In genomic region chr5:73293458-73293827, GRCm38 (mm10) we compare ENCODE assay signal across 7 mouse cellular contexts. TPM values are rescaled to one million over a fixed set of nuclear protein-coding genes. Genes with fewer than 3 reads are reported as not detected.
A peak's percentile ranks its signal among the peaks of the same experiment; 100 is the strongest.
DNase-seq lines count a peak whose midpoint lies in the region; ATAC-seq and TF ChIP-seq lines count a peak whose summit lies in the region.

No protein-coding gene starts in this region.

- WGBS in spleen, adult 2 months = 3% methylated on average over 8 of the region's 8 CpGs
- WGBS in forebrain, embryonic 11.5 days = 16% methylated on average over 8 of the region's 8 CpGs
- 9% methylated on average over 8 of the region's 8 CpGs for WGBS in limb, embryonic 14.5 days
- WGBS in stomach, postnatal 0 days = 4% methylated on average over 8 of the region's 8 CpGs

- no peak for ATAC-seq in forebrain, embryonic 11.5 days (replicated peaks; ENCODE audit: low FRiP score)
- no peak for ATAC-seq in limb, embryonic 14.5 days (ENCODE audit: low FRiP score, low read depth)
- ATAC-seq in stomach, postnatal 0 days (ENCODE audit: low FRiP score, low TSS enrichment) = no peak

- H3K27ac ChIP-seq in spleen, adult 2 months (ENCODE audit: insufficient read depth, low read length) = no peak overlapping the region
- H3K27ac ChIP-seq in forebrain, embryonic 11.5 days (ENCODE audit: low read depth, low read length) = peak overlapping the region; percentile 78; the same call in 1 of the 2 replicates
- no peak overlapping the region for H3K27ac ChIP-seq in limb, embryonic 14.5 days (replicated peaks; ENCODE audit: low read depth, low read length)
- no peak overlapping the region for H3K27ac ChIP-seq in stomach, postnatal 0 days (replicated peaks)

- H3K4me2 ChIP-seq in forebrain, embryonic 11.5 days (ENCODE audit: low read depth, low read length, severe bottlenecking) = peak overlapping the region; percentile 72
- H3K4me2 ChIP-seq in limb, embryonic 14.5 days (replicated peaks; ENCODE audit: low read depth, low read length, severe bottlenecking) = peak overlapping the region; percentile 69
- H3K4me2 ChIP-seq in stomach, postnatal 0 days (replicated peaks; ENCODE audit: low read depth) = peak overlapping the region; percentile 60

- H3K4me1 ChIP-seq in spleen, adult 2 months (ENCODE audit: control insufficient read depth, insufficient read depth, insufficient read length) = peaks cover 2% of the 10 kb centered on the region; the same call in 1 of the 2 replicates
- H3K4me1 ChIP-seq in forebrain, embryonic 11.5 days (replicated peaks; ENCODE audit: control insufficient read depth, insufficient read depth, low read length) = peaks cover 2% of the 10 kb centered on the region; the same call in 1 of the 2 replicates
- peaks cover 7% of the 10 kb centered on the region for H3K4me1 ChIP-seq in limb, embryonic 14.5 days (ENCODE audit: control insufficient read depth, insufficient read depth, low read length)
- H3K4me1 ChIP-seq in stomach, postnatal 0 days (replicated peaks; ENCODE audit: control insufficient read depth, insufficient read depth) = no peaks in the 10 kb centered on the region

- H3K36me3 ChIP-seq in spleen, adult 2 months (ENCODE audit: control insufficient read depth, insufficient read depth, low read length) = peaks cover 12% of the 10 kb centered on the region
- no peaks in the 10 kb centered on the region; the same call in 1 of the 2 replicates for H3K36me3 ChIP-seq in forebrain, embryonic 11.5 days (ENCODE audit: control insufficient read depth, insufficient read depth, low read length)
- H3K36me3 ChIP-seq in limb, embryonic 14.5 days (ENCODE audit: control insufficient read depth, insufficient read depth, low read length) = peaks cover 22% of the 10 kb centered on the region
- 0 out of 2 replicates have a peak, but pooled peaks cover 2% of the 10 kb centered on the region for H3K36me3 ChIP-seq in stomach, postnatal 0 days (ENCODE audit: control insufficient read depth, insufficient read depth, low read length)

- H3K9ac ChIP-seq in forebrain, embryonic 11.5 days (ENCODE audit: low read length) = peak overlapping the region; percentile 93
- H3K9ac ChIP-seq in limb, embryonic 14.5 days (ENCODE audit: low read depth, low read length, severe bottlenecking) = peak overlapping the region; percentile 93
- H3K9ac ChIP-seq in stomach, postnatal 0 days (ENCODE audit: low read length) = peak overlapping the region; percentile 93

- H3K9me3 ChIP-seq in forebrain, embryonic 11.5 days (ENCODE audit: control insufficient read depth, low read length) = no peaks in the 10 kb centered on the region
- no peaks in the 10 kb centered on the region for H3K9me3 ChIP-seq in limb, embryonic 14.5 days (ENCODE audit: control insufficient read depth, low read length)
- H3K9me3 ChIP-seq in stomach, postnatal 0 days (ENCODE audit: control insufficient read depth, low read length) = no peaks in the 10 kb centered on the region

- peak overlapping the region; percentile 97 for H3K4me3 ChIP-seq in spleen, adult 2 months (ENCODE audit: extremely low read depth, insufficient read depth, insufficient read length)
- peak overlapping the region; percentile 96 for H3K4me3 ChIP-seq in forebrain, embryonic 11.5 days (ENCODE audit: low read depth, low read length)
- H3K4me3 ChIP-seq in limb, embryonic 14.5 days (replicated peaks; ENCODE audit: low read length) = peak overlapping the region; percentile 88
- H3K4me3 ChIP-seq in stomach, postnatal 0 days (ENCODE audit: low read depth, low read length) = peak overlapping the region; percentile 93

- no peak for TF ChIP-seq EP300 in stomach, postnatal 0 days (optimal IDR thresholded peaks at IDR 0.05)

- TF ChIP-seq CTCF in spleen, adult 2 months (IDR thresholded peaks at IDR 0.05; ENCODE audit: extremely low read depth, insufficient read depth, insufficient read length, insufficient replicate concordance) = no peak
- TF ChIP-seq CTCF in stomach, postnatal 0 days (IDR thresholded peaks at IDR 0.05; ENCODE audit: low read depth) = no peak

- no peak for TF ChIP-seq POLR2A in spleen, adult 2 months (IDR thresholded peaks at IDR 0.05; ENCODE audit: low read depth, low read length)
- TF ChIP-seq POLR2A in limb, embryonic 14.5 days (IDR thresholded peaks at IDR 0.05; ENCODE audit: borderline replicate concordance, extremely low read depth, insufficient read depth, insufficient read length) = no peak

- DNase-seq in spleen, adult 2 months (ENCODE audit: low read depth in 1 of 2, low spot score in 2 of 2) = no peak
- DNase-seq in spleen, adult 18-20 months = no peak
- no peak for DNase-seq in forebrain, embryonic 11.5 days (ENCODE audit: low spot score)
- no peak for DNase-seq in limb, embryonic 14.5 days (ENCODE audit: low spot score)
- no peak for DNase-seq in stomach, postnatal 0 days (ENCODE audit: low spot score)
- no peak for DNase-seq in spleen, postnatal 4 days (ENCODE audit: low spot score in 2 of 2)
- no peak for DNase-seq in urinary bladder, postnatal 25 days (ENCODE audit: low spot score)

- H3K27me3 ChIP-seq in spleen, adult 2 months (ENCODE audit: control insufficient read depth, insufficient read depth, low read length) = no peaks in the 10 kb centered on the region
- H3K27me3 ChIP-seq in forebrain, embryonic 11.5 days (ENCODE audit: control insufficient read depth, insufficient read depth, low read length) = no peaks in the 10 kb centered on the region
- no peaks in the 10 kb centered on the region for H3K27me3 ChIP-seq in limb, embryonic 14.5 days (ENCODE audit: control insufficient read depth, insufficient read depth, low read length)
- no peaks in the 10 kb centered on the region for H3K27me3 ChIP-seq in stomach, postnatal 0 days (ENCODE audit: control insufficient read depth, insufficient read depth, low read length)

RNA-seq across cellular contexts. Expression of gene Ociad1, which starts 0.9 kb away (rescaled TPM):
- 29.1 and 34.2 TPM in 2 replicates for polyA plus RNA-seq in spleen, adult 2 months (2012; rRNA removed)
- polyA plus RNA-seq in forebrain, embryonic 11.5 days (2014; fragmentation: Nextera tagmentation; extraction: Ambion mirVana) = 143 and 144 TPM in 2 replicates
- polyA plus RNA-seq in limb, embryonic 14.5 days (2012; rRNA removed) = 147 and 171 TPM in 2 replicates
- 137 and 144 TPM in 2 replicates for polyA plus RNA-seq in limb, embryonic 14.5 days (2014; fragmentation: Nextera tagmentation; extraction: Ambion mirVana)
- polyA plus RNA-seq in stomach, postnatal 0 days (2015; fragmentation: Nextera tagmentation; extraction: Ambion mirVana) = 169 and 190 TPM in 2 replicates

RNA-seq across cellular contexts. Expression of gene Fryl, which starts 37.0 kb away (rescaled TPM):
- polyA plus RNA-seq in spleen, adult 2 months (2012; rRNA removed) = 72.3 and 96.7 TPM in 2 replicates
- 48.0 and 49.6 TPM in 2 replicates for polyA plus RNA-seq in forebrain, embryonic 11.5 days (2014; fragmentation: Nextera tagmentation; extraction: Ambion mirVana)
- polyA plus RNA-seq in limb, embryonic 14.5 days (2012; rRNA removed) = 26.1 and 26.4 TPM in 2 replicates
- polyA plus RNA-seq in limb, embryonic 14.5 days (2014; fragmentation: Nextera tagmentation; extraction: Ambion mirVana) = 26.7 TPM in 2 replicates
- polyA plus RNA-seq in stomach, postnatal 0 days (2015; fragmentation: Nextera tagmentation; extraction: Ambion mirVana) = 20.8 TPM in 2 replicates

RNA-seq across cellular contexts. Expression of gene Ociad2, which starts 47.4 kb away (rescaled TPM):
- polyA plus RNA-seq in spleen, adult 2 months (2012; rRNA removed) = 0.05 and 0.14 TPM in 2 replicates
- polyA plus RNA-seq in forebrain, embryonic 11.5 days (2014; fragmentation: Nextera tagmentation; extraction: Ambion mirVana) = 8.8 and 9.1 TPM in 2 replicates
- 2.4 and 3.1 TPM in 2 replicates for polyA plus RNA-seq in limb, embryonic 14.5 days (2012; rRNA removed)
- polyA plus RNA-seq in limb, embryonic 14.5 days (2014; fragmentation: Nextera tagmentation; extraction: Ambion mirVana) = 12.8 and 13.1 TPM in 2 replicates
- polyA plus RNA-seq in stomach, postnatal 0 days (2015; fragmentation: Nextera tagmentation; extraction: Ambion mirVana) = 162 and 173 TPM in 2 replicates

Comparison
In these comparisons a context has a peak if more than half of its experiments do, and no peak if none do; other contexts are left out.
1. RNA of gene Ociad2, which starts 47.4 kb away (polyA plus RNA-seq): 162 to 173 TPM in stomach, postnatal 0 days; 2.4 to 13.1 TPM in limb, embryonic 14.5 days, 8.8 to 9.1 TPM in forebrain, embryonic 11.5 days and 0.05 to 0.14 TPM in spleen, adult 2 months; every median in the first group is over 10 times any median in the second.
2. Peak in every context shown above with its lines, with median percentiles within 50 percentile points of each other: H3K4me3 ChIP-seq, H3K4me2 ChIP-seq and H3K9ac ChIP-seq.